Mouse (Mus musculus) left cerebral cortex, adult 9 months (tissue): Measurements from ENCODE around the gene Kng1.
"Not testable (repeated sequence)": the region's sequence is repeated elsewhere in the genome, so short reads cannot be mapped to it uniquely, and the experiment has no call there.

ENCODE experiments used
- DNase-seq, 2 experiments: peaks; one replicate each; pipeline ENCODE4 v3.0.0; 2022; ENCODE audit warnings: low spot score in 2 of 2

Kng1 gene

GRCm38 (mm10) chr16:23094136-23094535 lies 36.5 kb downstream of the Kng1 start:
- DNase-seq = no peak

GRCm38 (mm10) chr16:23095581-23095980 lies 37.9 kb downstream of the Kng1 start:
- DNase-seq = not testable (repeated sequence)

GRCm38 (mm10) chr16:23096886-23097285 lies 39.2 kb downstream of the Kng1 start:
- not testable (repeated sequence) for DNase-seq

GRCm38 (mm10) chr16:23097290-23098104 lies 39.8 kb downstream of the Kng1 start:
- DNase-seq = peak in 1 of 2 experiments; percentile 46

DNA sequence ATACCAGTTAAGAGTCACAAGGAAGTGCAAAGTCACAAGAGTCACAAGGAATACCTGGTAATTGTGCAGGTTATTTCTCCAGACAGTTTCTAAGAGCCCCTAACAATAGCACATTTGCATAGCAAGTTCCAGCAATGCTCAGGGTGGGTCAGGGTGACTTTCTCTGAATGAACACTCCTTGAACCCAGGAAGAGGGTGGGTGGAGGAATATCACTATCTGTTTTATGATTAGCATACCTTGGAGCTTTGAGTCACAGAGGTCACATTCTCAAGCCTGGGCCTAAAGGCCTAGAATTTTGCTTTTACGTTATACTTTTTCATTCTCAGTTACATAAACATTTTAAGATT lies 40.4 kb downstream of the Kng1 start:
- not testable (repeated sequence) for DNase-seq

GRCm38 (mm10) chr16:23099632-23100031 lies 42.0 kb downstream of the Kng1 start:
- no peak for DNase-seq

GRCm38 (mm10) chr16:23100099-23100575 lies 42.5 kb downstream of the Kng1 start:
- no peak for DNase-seq

DNA sequence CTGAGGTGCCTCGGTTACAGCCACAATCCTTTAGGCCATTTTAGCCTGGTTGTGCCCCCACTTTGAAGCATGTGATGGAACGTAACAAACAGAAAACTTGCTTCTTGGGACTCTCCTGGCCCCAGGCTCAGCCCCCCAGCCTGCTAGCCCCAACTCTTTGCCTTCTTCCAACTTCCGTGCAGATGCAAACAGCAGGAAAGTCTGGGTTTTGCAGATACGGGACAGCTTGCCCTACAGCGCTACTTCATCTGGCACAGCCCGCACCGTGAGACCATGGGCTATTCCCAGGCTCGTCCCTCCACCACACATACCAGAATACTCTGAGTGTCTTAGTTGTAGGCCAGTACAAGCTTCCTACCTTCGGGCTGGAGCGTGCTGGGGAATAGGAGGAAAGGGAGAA lies 42.9 kb downstream of the Kng1 start:
- DNase-seq = no peak

DNA sequence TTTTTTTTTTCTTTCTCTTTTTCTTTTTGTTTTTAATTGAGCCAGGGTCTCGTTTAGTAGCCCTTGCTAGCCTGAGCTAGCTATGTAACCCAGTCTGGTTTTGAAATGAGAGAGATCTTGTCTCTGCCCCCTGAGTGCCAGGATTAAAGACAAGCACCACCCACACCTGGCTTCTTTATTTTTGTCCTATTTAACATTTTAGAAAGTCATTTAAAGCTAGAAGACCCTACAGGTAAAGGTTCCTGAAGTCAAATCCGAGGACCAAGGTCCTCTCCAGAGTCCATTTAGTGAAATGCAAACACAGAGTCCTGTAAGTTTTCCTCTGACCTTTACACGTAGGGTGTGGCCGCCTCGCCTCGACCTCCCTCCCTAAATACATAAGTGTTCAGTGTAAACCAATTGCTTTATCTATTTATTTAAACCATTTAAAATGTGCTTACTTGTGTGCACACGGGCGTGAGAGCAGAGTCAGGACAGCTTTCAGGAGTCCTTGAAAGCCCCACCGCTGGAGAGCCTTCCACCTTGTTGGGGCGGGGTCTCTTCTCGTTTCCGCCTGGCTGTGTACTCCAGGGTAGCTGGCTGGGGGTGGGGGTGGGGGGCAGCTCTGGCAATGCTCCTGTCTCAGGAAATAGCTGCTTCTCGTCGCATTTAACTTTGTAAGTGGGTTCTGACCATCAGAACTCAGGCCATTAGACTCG lies 44.8 kb downstream of the Kng1 start:
- DNase-seq = no peak

GRCm38 (mm10) chr16:23103038-23103745 lies 45.5 kb downstream of the Kng1 start:
- DNase-seq = no peak

- DNase-seq = no peak
Observed at GRCm38 (mm10) chr16:23103841-23104240, 46.2 kb downstream of the Kng1 start.

- DNase-seq = no peak
Observed at GRCm38 (mm10) chr16:23106121-23106520, 48.5 kb downstream of the Kng1 start.

GRCm38 (mm10) chr16:23107231-23107942 lies 49.7 kb downstream of the Kng1 start, which contains the start of gene Eif4a2:
Eif4a2 (plus strand) TSS chr16:23107444.
- peak; percentile 82 to 87 for DNase-seq

- peak; percentile 49 to 82 for DNase-seq
Observed at GRCm38 (mm10) chr16:23107946-23108759, 50.5 kb downstream of the Kng1 start.

DNA sequence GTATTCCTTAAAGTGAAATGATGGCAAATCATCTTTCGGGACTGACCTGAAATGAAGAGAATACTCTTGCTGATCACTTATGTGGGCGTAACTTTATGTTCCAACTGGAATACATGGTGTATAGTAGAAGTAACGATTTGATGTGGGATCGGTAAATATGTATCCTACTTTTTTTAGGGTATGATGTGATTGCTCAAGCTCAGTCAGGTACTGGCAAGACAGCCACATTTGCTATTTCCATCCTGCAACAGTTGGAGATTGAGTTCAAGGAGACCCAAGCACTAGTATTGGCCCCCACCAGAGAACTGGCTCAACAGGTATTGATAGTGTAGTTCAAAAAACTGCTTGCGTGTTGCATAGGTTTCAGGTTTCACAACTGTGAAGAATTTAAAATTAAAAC lies 51.3 kb downstream of the Kng1 start:
- no peak for DNase-seq

DNA sequence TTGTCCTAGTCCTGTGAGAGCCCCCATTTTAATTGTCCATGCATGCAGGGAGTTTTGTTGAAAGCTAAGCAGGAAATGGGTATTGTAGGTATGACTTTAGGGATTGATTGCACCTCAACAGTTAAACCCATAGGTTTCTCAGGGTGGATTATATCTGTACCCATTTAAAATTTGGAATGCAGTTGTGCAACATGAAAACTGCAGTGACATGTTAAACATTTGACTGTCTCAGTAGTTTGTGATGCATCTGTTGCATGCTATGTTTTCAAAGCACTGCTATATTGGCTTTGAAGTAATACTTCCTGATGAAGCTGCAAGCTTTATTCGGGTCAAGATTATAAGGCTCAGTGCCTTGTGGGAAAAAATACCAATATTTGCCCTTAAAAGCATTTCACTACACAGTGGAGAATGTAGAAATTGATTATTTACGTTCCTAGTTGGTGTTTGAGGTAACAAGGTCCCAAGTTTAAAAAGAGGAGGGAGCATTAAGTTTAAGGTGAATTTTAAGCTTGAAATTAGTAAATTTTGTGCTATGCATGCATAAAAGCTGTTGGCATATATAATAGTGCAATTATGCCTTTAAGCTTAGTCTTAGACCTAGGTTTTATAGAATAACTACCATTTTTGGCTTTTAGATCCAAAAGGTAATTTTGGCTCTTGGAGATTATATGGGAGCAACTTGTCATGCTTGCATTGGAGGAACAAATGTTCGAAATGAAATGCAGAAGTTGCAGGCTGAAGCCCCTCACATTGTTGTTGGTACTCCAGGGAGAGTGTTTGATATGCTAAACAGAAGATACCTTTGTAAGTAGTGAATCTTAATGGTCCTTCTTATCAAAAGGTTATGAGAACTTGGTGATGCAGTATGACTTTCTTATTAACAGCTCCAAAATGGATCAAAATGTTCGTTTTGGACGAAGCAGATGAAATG lies 52.0 kb downstream of the Kng1 start:
- DNase-seq = no peak

- DNase-seq = no peak
Observed at GRCm38 (mm10) chr16:23112348-23112747, 54.7 kb downstream of the Kng1 start.

- no peak for DNase-seq
Observed at GRCm38 (mm10) chr16:23112861-23113435, 55.3 kb downstream of the Kng1 start.

- DNase-seq = no peak
Observed at GRCm38 (mm10) chr16:23113903-23114302, 56.2 kb downstream of the Kng1 start.
